Mouse (Mus musculus) Patski (cell line): ENCODE measurements around the gene Tns4. TPM values are rescaled to one million over a fixed set of nuclear protein-coding genes. Genes with fewer than 3 reads are reported as not detected.

Experiments used
- ATAC-seq: fragments of 100-300 bp; one replicate; pipeline ENCODE4 v1.8.0; 2021
- CTCF ChIA-PET: fragments of 350-600 bp; sonication (Branson Sonifier 250); formaldehyde crosslinking; loops from one replicate; lab custom pipeline; 2022; ENCODE audit warnings: inconsistent platforms; lab: Charles Lee
- POLR2A ChIA-PET: fragments of 350-600 bp; sonication (Branson Sonifier 250); formaldehyde crosslinking; loops from one replicate; lab custom pipeline; 2022; ENCODE audit warnings: antibody characterized with exemption, inconsistent platforms; lab: Charles Lee
- DNase-seq: peaks from one replicate; pipeline ENCODE4 v3.0.0-alpha.2; 2011; ENCODE audit warnings: low read depth, low spot score
- H3K27me3 ChIP-seq: fragments of 371-371 bp; one replicate; pipeline ENCODE4 v1.5.1; 2021
- CTCF ChIP-seq: fragments of 100-300 bp; IDR thresholded peaks from one replicate; pipeline ENCODE4 v1.5.1; 2021
- in situ Hi-C: fragments of 300-500 bp; cut with MboI; formaldehyde crosslinking; loops from 3 replicates; pipeline ENCODE4 v1.11.1; 2018; ENCODE audit warnings: low pct_unique_long_range_greater_than_20kb, mixed read lengths
- polyA plus RNA-seq: library from polyadenylated mRNA; unstranded; gene quantifications from one replicate; pipeline ENCODE4 v1.2.3, GENCODE M21; 2021

Gene Tns4
- polyA plus RNA-seq, 1 experiment from 2014 or later: not detected

DNA sequence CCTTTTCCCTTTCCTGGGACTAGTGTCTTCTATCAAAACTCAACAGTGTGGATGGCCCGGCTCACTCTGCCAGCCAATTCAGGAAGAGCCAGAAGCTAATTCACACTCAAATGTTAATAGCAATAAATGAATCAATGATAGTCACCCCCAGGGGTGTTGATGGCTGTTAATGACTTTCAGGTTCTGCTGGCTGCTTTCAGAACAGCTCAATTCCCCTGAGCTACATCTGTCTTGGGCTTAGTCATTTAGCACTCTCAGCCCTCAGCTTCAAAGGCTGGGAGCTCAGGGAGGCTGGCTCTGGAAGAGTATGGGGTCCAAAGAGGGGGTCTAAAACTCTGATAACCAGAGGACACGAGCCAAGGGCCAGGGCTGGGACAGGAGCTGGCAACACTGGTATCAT is 40.2 kb upstream of the Tns4 start:
- ATAC-seq: no peak
- no peak for TF ChIP-seq CTCF
- in situ Hi-C loops: no loop called here
- ChIA-PET POLR2A (no interaction called here), CTCF (interaction anchor here (1.3 kb wide), 1 partner anchor 20 kb away, joined by 4 read pairs; no protein-coding TSS in a partner anchor)
- H3K27me3 ChIP-seq: no peaks in the 10 kb centered on the region
- DNase-seq: no peak

DNA sequence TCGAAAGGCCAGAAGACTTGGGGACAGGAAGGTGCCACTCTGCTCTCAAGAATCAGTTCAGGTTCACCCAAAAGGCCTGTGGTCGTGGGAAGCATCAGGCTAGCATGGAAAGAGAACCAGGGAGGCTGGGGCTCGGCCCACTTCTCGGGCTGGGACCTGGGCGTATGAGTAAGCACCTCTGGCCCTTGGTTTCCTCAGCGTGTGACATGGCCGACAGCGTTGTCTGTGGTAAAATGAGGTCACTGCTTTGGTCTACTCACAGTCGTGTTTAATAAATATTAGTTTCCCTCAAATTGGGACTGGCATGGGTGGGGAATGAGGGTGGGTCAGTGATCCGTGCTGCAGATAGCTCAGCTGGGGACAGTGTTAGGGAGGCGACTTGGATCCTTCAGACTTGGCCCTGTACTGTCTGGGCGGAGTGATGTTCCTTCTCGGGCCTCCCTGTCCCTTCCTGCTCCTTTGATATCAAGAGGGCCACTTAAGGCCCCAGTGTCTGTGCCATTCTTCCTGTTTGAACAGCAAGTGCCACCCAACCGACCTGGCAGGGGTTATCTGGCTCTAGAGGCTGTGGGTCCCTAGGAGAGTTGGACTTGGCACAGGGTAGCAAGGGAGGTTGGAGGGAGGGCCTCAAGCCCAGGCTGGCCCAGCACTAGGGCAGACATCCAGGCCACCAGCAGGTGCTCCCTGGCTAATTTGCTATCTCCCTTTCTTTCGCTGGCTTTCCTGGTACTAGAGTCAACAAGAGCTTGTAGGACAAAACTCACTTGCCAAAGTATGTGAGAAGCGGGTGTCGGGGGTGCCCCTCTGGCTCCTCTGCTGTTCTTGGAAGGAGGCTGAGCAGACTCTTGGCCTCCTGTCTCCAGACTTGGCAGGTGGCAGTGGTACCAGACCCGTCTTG is 38.9 kb upstream of the Tns4 start:
- ATAC-seq (no peak), DNase-seq (no peak)
- in situ Hi-C loops: no loop called here
- TF ChIP-seq CTCF: no peak
- no peaks in the 10 kb centered on the region for H3K27me3 ChIP-seq
- CTCF ChIA-PET: interaction anchor here (1.3 kb wide), 1 partner anchor 22 kb away, joined by 4 read pairs; no protein-coding TSS in a partner anchor
- POLR2A ChIA-PET: no interaction called here

DNA sequence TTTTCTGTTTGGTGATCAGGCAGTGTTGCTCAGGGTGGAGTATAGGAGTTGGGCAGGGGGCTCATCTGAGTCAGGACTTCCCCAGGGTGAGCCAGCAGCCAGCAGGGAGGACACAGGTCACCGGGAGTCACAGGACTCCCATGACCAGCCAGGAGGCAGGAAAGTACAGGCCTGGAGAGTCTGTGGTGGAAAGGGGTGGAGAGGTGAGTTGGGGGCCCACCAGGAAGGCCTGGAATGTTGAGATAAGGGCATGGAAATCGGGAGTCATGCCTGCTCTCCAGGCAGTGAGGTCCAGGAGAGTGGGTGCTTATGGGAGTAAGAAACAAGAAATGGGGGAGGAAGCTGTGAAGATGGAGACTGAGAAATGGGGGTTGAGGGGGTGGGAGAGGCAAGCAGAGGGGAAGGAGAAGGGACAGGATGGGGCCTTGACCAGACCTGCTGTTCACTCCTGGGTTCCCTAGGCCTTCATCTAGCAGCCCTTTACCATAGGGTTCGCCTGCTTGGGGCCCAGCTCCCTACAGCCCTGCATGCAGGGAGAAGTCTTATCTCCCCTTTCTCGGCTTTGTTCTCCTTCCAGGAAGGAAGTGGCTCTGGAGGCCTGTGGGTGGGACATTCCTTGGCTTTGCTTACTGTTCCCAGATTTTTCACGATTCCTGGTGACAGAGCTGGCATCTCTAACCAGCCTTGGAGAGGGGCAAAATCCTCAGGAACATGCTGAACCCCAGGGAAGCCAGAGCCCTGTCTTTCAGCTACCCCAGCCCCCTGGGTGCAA is 37.6 kb upstream of the Tns4 start:
- ChIA-PET POLR2A (no interaction called here), CTCF (no interaction called here)
- no peaks in the 10 kb centered on the region for H3K27me3 ChIP-seq
- DNase-seq (no peak), ATAC-seq (no peak)
- in situ Hi-C loops: no loop called here
- no peak for TF ChIP-seq CTCF

DNA sequence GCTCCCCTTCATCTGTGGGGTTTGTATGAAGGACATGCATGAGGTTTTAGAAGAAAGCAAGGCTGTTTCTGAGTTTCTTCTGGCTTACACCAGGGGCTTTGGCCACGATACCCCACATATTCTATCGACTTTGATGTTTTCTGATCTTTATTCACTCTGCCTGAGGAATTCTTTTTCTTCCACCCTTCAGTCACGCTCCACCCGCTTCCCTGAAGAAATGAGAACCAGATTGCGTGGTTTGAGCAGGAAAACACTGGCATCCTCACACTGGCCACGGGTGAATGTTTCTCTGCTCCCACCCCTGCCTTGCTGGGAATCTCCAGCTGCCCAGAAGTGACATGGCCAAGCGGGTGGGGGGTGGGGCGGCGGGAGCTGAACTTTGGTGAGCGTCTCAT is 35.5 kb upstream of the Tns4 start:
- ChIA-PET CTCF (interaction anchor here (1.7 kb wide), 1 partner anchor 58 kb away, joined by 5 read pairs; no protein-coding TSS in a partner anchor), POLR2A (no interaction called here)
- DNase-seq: no peak
- ATAC-seq: no peak
- in situ Hi-C loops: no loop called here
- no peaks in the 10 kb centered on the region for H3K27me3 ChIP-seq
- no peak for TF ChIP-seq CTCF

DNA sequence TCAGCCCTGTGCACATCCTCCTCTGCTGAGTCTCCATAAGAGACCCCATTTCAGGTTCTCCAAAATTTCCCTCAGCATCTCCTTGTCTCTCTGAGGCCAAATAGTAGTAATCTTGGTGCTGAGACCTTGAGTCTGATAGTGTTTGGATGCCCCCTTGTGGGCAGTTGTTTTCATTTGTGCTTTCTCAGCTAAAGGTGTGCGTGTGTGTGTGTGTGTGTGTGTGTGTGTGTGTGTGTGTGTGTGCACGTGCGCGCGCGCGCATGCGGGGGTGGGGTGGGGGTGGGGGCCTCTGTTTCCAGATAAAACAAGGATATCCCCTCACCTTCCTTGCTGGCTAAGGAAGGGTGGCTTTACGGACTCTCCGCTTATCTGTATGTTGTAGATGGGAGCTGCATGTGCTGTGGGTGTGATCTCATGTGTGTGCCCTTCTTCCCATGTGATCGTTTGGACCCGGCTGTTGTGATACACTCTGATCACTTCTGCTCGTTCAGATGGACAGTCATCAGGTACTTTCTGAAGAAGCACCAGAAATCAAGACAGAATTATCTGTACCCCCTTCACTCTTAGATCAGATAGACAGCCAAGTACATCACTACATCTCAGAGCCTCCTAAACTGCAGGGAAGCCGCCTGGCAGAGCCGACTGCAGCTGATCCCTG is 35.0 kb upstream of the Tns4 start:
- no peaks in the 10 kb centered on the region for H3K27me3 ChIP-seq
- in situ Hi-C loops: no loop called here
- TF ChIP-seq CTCF: no peak
- CTCF ChIA-PET: interaction anchor here (1.7 kb wide), 1 partner anchor 58 kb away, joined by 5 read pairs; no protein-coding TSS in a partner anchor
- POLR2A ChIA-PET: no interaction called here
- DNase-seq: no peak
- ATAC-seq: no peak

DNA sequence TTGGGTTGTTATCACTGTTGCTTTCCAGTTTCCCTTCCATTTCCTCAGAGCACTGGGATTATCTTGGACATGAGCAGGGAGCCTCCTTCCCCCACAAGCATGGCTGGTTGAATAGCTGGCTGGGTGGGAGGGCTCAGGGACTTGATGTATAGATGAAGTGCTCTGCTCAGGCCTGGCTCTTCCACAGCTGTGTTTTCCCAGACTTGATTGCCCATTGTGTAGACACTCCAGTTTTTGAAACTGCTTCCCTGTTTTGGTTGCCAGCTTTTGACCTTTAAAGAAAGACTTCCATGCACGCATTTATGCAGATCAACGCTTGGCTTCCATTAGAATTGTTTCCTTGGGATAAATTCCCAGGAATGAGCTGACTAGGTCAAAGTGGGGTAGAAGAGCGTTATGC is 33.6 kb upstream of the Tns4 start:
- POLR2A ChIA-PET: interaction anchor here (1.4 kb wide), 1 partner anchor 140 kb away, joined by 10 read pairs; the partner anchor contains the start of gene Gjd3
- no peaks in the 10 kb centered on the region for H3K27me3 ChIP-seq
- no peak for ATAC-seq
- DNase-seq: no peak
- no peak for TF ChIP-seq CTCF
- in situ Hi-C loops: no loop called here
- CTCF ChIA-PET: interaction anchor here (0.7 kb wide), 1 partner anchor 188 kb away, joined by 3 read pairs; no protein-coding TSS in a partner anchor

DNA sequence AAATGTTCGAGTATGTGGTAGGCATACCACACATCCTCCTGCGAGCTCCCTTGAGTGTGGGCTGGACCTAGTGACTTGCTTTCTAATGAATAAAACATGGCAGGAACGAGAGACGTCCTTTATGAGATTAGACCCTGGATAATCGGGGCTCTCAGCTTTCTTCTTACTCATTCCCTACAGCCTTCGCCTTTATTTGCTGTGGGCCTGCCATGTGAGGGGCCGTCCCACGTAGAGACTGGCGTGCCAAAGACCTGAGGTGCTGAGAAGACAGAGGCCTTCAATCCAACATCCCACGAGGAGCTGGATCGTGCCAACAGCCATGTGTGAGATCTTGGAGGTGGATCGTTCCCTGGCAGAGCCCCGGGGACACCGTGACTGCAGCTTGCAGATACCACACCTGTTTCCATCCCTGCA is 32.1 kb upstream of the Tns4 start:
- ATAC-seq (no peak), DNase-seq (no peak)
- CTCF ChIA-PET: no interaction called here
- no peak for TF ChIP-seq CTCF
- in situ Hi-C loops: no loop called here
- H3K27me3 ChIP-seq: no peaks in the 10 kb centered on the region
- POLR2A ChIA-PET: no interaction called here

DNA sequence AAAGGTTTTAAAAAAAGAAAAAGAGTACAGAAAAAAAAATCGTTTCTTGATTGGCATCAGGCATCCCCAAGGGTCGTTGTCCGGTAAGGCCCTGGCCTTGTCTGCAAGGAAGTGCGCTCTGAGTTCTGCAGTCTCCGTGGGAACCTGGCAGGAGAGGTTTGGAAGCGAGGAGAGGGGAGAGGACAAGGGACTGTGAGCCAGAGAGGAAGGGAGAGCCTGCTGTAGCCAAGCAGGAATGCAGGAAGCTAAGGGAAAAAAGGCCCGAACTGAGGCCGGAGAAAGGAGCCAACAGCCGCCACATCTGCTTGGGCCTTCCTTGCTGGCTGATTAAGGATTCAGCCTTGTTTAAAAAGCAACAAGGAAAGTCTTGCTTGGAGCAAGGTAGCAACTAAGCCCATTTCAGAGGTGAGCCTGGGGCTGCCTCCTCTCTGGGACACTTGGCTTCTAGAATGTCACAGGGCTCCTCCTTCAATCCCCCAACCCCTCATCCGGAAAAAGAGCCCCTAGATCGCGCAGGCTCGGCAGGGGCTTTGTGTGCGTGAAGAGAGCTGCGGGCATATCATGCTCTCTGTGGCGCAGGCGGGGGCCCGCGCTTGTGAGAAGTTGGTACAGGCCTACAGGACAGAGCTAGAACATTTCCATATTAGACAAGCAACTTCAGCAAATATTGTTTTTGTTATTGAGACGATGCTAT is 31.6 kb upstream of the Tns4 start:
- ChIA-PET POLR2A (no interaction called here), CTCF (no interaction called here)
- peaks cover 3% of the 10 kb centered on the region for H3K27me3 ChIP-seq
- ATAC-seq (no peak), DNase-seq (no peak)
- in situ Hi-C loops: no loop called here
- no peak for TF ChIP-seq CTCF

DNA sequence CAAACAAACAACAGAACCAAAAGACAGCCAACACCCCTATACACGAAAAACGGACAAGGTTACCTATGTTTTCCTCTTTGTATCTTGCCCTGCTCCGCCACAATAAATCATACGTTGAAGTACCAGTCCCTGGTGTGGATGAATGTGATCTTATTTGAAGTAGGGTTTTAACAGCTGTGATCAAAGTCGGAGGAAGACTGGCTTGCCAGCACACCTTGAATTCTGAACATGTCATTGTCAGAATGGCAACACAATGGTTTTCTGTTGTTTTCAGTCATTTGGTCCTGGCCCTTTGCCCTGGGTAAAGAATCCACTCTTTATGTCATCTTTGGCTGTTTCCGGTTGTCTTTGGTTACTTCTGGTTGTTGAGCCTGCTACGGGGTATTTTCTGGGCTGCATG is 29.9 kb upstream of the Tns4 start:
- TF ChIP-seq CTCF: no peak
- ChIA-PET POLR2A (no interaction called here), CTCF (no interaction called here)
- H3K27me3 ChIP-seq: peaks cover 9% of the 10 kb centered on the region
- ATAC-seq: no peak
- in situ Hi-C loops: loop anchor here (10.0 kb wide), 1 partner anchor 204 kb away; no protein-coding TSS in a partner anchor
- no peak for DNase-seq

DNA sequence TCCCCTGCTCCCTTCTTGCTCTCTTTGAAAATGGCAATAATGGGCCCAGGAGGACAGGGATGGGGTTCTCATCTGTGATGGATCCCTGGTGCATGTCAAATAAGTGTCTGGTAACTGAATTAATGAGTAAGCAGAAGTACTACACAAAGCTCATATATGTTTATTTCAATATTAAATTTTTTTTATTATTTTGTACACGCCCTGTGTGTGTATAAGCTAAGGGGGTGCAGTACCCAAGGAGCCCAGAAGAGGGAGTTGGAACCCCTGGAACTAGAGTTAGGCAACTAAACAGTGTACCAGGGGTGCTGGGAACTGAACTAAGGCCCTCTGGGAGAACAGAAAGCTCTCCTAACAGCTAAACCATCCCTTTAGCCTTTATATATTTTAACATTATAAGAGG is 29.3 kb upstream of the Tns4 start:
- peaks cover 9% of the 10 kb centered on the region for H3K27me3 ChIP-seq
- TF ChIP-seq CTCF: peak; percentile 18
- POLR2A ChIA-PET: no interaction called here
- CTCF ChIA-PET: interaction anchor here (1.1 kb wide), 1 partner anchor 72 kb away, joined by 3 read pairs; no protein-coding TSS in a partner anchor
- no peak for DNase-seq
- in situ Hi-C loops: loop anchor here (10.0 kb wide), 1 partner anchor 204 kb away; no protein-coding TSS in a partner anchor
- ATAC-seq: no peak
